Mouse (Mus musculus) 3T3-L1 (cell line): Measurements from ENCODE around the gene Surf1.
A peak's percentile ranks its signal among the peaks of the same experiment; 100 is the strongest.

Experiments used
- DNase-seq: peaks from one replicate; pipeline ENCODE4 v3.0.0-alpha.2; 2015; ENCODE audit warnings: low read depth, low spot score

The Surf1 gene

GRCm38 (mm10) chr2:26927745-26928476 lies 11.6 kb upstream of the Surf1 start:
- DNase-seq = no peak

GRCm38 (mm10) chr2:26921784-26922183 lies 5.5 kb upstream of the Surf1 start:
- DNase-seq = no peak

- no peak for DNase-seq
Measured at GRCm38 (mm10) chr2:26920190-26920855, 4.0 kb upstream of the Surf1 start.

- no peak for DNase-seq
Measured at GRCm38 (mm10) chr2:26919684-26920083, 3.4 kb upstream of the Surf1 start.

GRCm38 (mm10) chr2:26916738-26917137 lies 408 bp upstream of the Surf1 start:
- no peak for DNase-seq

GRCm38 (mm10) chr2:26914148-26914941 lies 2.0 kb downstream of the Surf1 start:
- DNase-seq = no peak

- DNase-seq = no peak
Measured at GRCm38 (mm10) chr2:26913416-26914147, 2.7 kb downstream of the Surf1 start.

GRCm38 (mm10) chr2:26912253-26912770 lies 4.0 kb downstream of the Surf1 start:
- no peak for DNase-seq

DNA sequence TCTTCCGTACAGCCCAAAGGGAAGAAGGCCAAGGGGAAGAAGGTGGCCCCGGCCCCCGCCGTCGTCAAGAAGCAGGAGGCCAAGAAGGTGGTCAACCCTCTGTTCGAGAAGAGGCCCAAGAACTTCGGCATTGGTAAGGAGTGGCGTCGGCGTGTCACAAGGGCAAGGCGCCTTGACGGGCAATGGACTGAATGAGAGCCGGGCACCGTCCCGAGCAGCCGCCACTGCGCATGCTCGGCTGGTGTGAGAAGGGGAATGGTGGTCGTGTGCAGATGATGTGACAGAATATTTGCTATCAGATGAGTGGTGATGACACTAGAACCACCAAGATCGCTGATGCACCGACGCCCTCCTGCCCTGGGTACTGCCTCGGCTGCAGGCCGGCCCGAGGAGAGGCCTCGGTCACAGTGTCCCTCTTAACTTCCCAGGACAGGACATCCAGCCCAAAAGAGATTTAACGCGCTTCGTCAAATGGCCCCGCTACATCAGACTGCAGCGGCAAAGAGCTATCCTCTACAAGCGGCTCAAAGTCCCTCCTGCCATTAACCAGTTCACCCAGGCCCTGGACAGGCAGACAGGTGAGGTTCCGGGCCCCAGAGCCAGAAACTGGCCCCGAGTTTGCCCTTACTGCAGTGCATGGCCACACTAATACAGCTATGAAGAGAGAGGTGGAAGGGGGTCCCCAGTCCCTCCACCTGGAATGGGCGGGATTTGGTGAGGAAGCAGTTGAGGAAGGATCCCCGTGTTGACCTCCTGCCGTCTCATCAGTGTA lies 5.2 kb downstream of the Surf1 start:
- DNase-seq = peak; percentile 57

DNA sequence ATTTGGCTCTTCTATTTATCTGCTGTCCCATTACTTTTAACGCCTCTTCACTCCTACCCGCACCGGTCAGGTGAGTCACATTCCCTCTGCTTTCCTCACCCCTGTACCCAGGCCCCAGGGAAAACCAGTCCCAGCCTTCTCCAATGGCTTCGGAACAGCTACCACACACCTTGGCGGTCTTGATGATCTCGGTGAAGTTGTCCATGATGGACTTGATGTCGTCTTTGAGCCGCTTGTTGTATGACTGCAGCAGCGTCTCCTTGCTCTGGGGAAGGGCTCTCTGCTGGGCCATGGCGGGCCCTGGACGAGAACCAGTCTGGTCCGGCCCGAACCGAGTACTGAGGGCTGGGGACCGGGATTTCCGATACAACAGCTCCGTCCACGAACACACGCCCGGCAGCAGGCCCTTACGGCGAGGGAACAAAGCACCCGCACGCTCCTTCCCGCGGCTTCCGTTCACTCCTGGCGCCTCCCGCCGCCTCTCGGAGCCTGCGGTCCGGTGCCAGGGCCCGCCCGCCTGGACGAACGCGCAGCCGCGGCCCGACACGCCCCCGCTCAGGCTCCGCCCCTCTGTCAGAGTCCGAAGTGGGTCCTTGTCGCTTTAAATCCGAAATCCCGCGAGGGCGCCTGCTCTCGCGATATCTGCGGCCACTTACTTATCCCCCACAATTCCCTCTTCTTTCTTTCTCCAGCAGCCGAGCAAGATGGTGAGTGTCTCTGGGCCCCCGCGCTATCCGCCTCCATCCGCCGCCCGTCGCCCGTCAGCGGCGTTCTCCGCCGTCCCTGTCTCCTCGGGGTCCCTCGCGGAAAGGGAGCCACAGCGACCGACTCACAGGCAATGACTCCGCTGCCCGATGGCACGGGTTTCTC lies 6.0 kb downstream of the Surf1 start, which contains the start of the genes Med22 and Rpl7a:
TSS of gene Med22 (minus strand) at position 554 of the 870 bp plus-strand sequence.
TSS of gene Rpl7a (plus strand) at position 641 of the 870 bp plus-strand sequence.
- DNase-seq = peak; percentile 98

GRCm38 (mm10) chr2:26909387-26909784 lies 6.9 kb downstream of the Surf1 start:
- DNase-seq = peak; percentile 27

- DNase-seq = no peak
Measured at GRCm38 (mm10) chr2:26908710-26909386, 7.5 kb downstream of the Surf1 start.

- peak; percentile 77 for DNase-seq
Measured at GRCm38 (mm10) chr2:26907109-26907508, 9.2 kb downstream of the Surf1 start.

GRCm38 (mm10) chr2:26906431-26906830 lies 9.9 kb downstream of the Surf1 start:
- DNase-seq = no peak

DNA sequence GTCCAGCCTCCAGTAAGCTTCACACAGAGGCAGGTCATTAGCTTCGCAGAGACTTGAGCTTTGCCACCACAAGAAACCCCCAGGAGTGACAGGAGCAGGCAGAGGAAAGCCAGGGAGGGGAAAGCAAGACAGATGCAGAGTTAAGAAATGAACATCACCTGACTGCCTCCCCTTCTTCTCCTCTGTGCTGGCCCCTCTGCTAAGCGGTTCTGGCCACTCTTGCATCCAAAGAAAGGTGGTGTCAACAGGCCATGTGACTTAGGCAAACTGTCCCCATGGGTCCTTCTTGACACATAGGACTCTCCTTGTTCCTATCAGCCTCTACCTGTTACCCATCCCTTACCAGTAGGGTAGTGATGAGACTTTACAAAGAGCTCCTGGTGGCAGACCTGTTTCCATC lies 10.4 kb downstream of the Surf1 start:
- no peak for DNase-seq

- peak; percentile 61 for DNase-seq
Measured at GRCm38 (mm10) chr2:26903311-26903710, 13.0 kb downstream of the Surf1 start.

DNA sequence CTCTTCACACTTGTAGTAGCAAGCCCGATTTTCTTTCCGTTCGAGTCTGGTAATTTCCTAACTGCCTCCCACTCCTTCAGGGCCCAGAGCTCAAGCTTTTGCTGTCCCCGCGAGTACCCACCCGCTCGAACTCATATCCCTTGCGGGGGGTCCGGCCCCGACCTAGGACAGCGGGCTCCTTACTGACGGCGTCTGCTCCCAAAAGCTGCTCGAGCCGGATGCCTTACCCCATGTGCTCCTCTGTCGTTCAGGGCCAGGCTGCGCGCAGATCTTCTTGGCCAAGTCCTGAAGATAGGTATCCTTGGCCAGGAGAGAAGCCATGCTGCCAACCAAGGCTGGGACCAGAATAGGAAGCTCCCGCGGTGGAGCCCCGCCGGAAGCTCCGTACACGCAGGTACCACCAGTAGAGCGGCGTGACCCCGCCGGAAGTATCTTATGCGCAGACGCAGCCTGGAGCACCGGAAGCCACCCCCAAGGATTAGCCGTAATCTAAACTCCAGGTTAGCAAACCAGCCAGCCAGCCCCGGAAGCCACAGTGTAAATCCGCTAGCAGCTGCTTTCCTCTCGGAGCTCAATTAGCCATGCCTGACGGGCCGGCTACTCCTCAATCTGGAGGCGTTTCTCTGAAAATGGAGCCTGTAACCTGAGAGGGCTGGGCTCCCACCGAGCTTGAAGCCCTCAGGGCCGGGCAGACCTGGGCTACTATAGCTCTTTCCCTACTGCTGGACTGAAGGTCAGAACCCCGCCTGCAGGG lies 13.7 kb downstream of the Surf1 start, which contains the start of gene Surf6:
TSS of gene Surf6 (minus strand) at position 413 of the 754 bp plus-strand sequence.
- DNase-seq = peak; percentile 97

- no peak for DNase-seq
Measured at GRCm38 (mm10) chr2:26901834-26902400, 14.4 kb downstream of the Surf1 start.
